Mouse (Mus musculus): ENCODE measurements around the gene Thap7.

DNA sequence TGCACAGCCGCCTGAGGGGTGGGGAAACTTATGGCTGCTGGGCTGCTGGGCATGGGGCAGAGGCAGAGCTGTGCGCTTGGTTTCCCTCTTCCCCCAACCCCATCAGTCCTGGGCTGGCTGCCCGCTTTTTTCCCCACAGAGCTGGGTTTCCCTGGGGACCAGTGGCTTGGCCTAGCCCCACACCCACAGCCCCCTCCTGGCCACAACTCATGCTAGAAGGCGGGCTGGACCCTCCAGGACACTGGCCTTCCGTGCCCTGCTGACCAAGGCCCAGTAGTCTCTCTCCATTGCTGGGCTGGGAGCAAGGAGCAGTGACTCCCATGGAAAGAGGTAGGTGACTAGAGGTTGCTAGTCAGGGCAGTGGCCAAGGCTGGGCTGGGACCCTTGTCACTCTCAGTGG, 39.8 kb downstream of the Thap7 start:
- TF ChIP-seq CTCF (IDR thresholded peaks at IDR 0.05; ENCODE audit: low read depth) (no peak), EP300 (IDR thresholded peaks at IDR 0.05; ENCODE audit: low read depth) (no peak)

Data from heart, postnatal 0 days (tissue).